Comparison of ENCODE assay signal across 19 mouse cellular contexts in the genomic region with DNA sequence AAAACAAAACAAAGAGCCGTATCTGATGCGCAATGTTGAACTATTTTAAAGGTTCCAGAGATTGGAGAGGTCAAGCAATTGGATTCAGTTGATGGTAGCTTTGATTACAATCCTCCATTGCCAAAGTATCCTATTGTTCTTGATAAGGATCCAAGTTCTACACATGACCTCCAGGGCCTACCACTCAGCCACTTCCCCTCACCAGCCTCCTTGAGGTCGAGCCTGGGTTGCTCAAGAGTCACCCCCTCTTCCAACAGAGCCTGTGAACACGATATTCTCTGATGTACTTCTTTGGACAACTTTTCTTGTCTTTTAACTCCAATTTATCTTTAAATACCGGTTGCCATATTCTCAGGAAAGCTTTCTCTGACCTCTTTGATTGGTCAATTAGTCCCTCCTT. TPM values are rescaled to one million over a fixed set of nuclear protein-coding genes. Genes with fewer than 3 reads are reported as not detected.
DNase-seq lines count a peak whose midpoint lies in the region; ATAC-seq lines count a peak whose summit lies in the region.
"Had no signal": no experiment of that assay in that cellular context is flagged by ENCODE, and none has a peak within 500 bp of the region (broad histone marks: within the 10 kb centered on the region; RNA-seq: fewer than 3 reads in every experiment).

No protein-coding gene starts in this region.

- no peaks in the 10 kb centered on the region for H3K4me1 ChIP-seq in hindbrain, embryonic 14.5 days (replicated peaks; ENCODE audit: control insufficient read depth, insufficient read depth, low read length)
- no peaks in the 10 kb centered on the region for H3K4me1 ChIP-seq in hindbrain, embryonic 10.5 days (replicated peaks)
- H3K4me1 ChIP-seq: embryonic facial prominence, embryonic 15.5 days; forebrain, embryonic 12.5 days; heart, embryonic 12.5 days; hindbrain, embryonic 12.5 days had no signal

- H3K27ac ChIP-seq in hindbrain, embryonic 14.5 days: no peak overlapping the region
- no peak overlapping the region for H3K27ac ChIP-seq in hindbrain, embryonic 10.5 days
- H3K27ac ChIP-seq: embryonic facial prominence, embryonic 15.5 days; forebrain, embryonic 12.5 days; heart, adult 2 months; hindbrain, embryonic 12.5 days; hindbrain, postnatal 0 days had no signal

- H3K4me3 ChIP-seq in hindbrain, embryonic 14.5 days (replicated peaks; ENCODE audit: low read length): no peak overlapping the region
- H3K4me3 ChIP-seq in hindbrain, embryonic 10.5 days: no peak overlapping the region
- H3K4me3 ChIP-seq: embryonic facial prominence, embryonic 15.5 days; forebrain, embryonic 12.5 days; heart, adult 2 months; heart, embryonic 12.5 days; hindbrain, embryonic 12.5 days had no signal

- H3K9ac ChIP-seq in hindbrain, embryonic 14.5 days: no peak overlapping the region
- H3K9ac ChIP-seq: embryonic facial prominence, embryonic 15.5 days; forebrain, embryonic 12.5 days; forebrain, postnatal 0 days; heart, embryonic 12.5 days; hindbrain, embryonic 12.5 days had no signal

- 94% methylated on average over 5 of the region's 5 CpGs for WGBS in hindbrain, embryonic 14.5 days
- WGBS in hindbrain, embryonic 10.5 days: 94% methylated on average over 5 of the region's 5 CpGs

- H3K4me2 ChIP-seq in hindbrain, embryonic 14.5 days (replicated peaks): no peak overlapping the region
- H3K4me2 ChIP-seq: embryonic facial prominence, embryonic 15.5 days; forebrain, embryonic 12.5 days; heart, embryonic 12.5 days; hindbrain, embryonic 12.5 days had no signal

- DNase-seq in hindbrain, embryonic 14.5 days (ENCODE audit: low spot score): peak; percentile 18
- no peak for DNase-seq in hindbrain, embryonic 10.5 days (ENCODE audit: low spot score)
- DNase-seq in ovary, postnatal 10 days (ENCODE audit: low spot score): no peak
- DNase-seq: adrenal gland, adult 2 months; adrenal gland, postnatal 25 days; cerebellum, adult 18-20 months; cerebellum, adult 9-11 months; cerebellum, postnatal 36 days; forebrain, postnatal 0 days; gastrocnemius, postnatal 36 days; heart, adult 2 months had no signal

- H3K9me3 ChIP-seq in hindbrain, embryonic 14.5 days (ENCODE audit: control insufficient read depth, low read length): 0 out of 2 replicates have a peak, but pooled peaks cover 5% of the 10 kb centered on the region
- no peaks in the 10 kb centered on the region for H3K9me3 ChIP-seq in hindbrain, embryonic 10.5 days
- H3K9me3 ChIP-seq: embryonic facial prominence, embryonic 15.5 days; forebrain, embryonic 12.5 days; heart, embryonic 12.5 days; hindbrain, embryonic 12.5 days had no signal

- no peaks in the 10 kb centered on the region for H3K36me3 ChIP-seq in hindbrain, embryonic 14.5 days (replicated peaks; ENCODE audit: control insufficient read depth, insufficient read depth)
- H3K36me3 ChIP-seq in hindbrain, embryonic 10.5 days: no peaks in the 10 kb centered on the region
- H3K36me3 ChIP-seq: embryonic facial prominence, embryonic 15.5 days; forebrain, embryonic 12.5 days; heart, embryonic 12.5 days; hindbrain, embryonic 12.5 days had no signal

- no peak for ATAC-seq in hindbrain, embryonic 14.5 days (ENCODE audit: low FRiP score)
- peak; percentile 91 for ATAC-seq in common myeloid progenitor, adult 5-6 weeks (replicated peaks; ENCODE audit: low read depth, poor library complexity, severe bottlenecking)
- ATAC-seq in hematopoietic stem cell, adult 5-6 weeks (replicated peaks in 1 of 2; ENCODE audit: insufficient read depth in 1 of 2, low FRiP score in 2 of 2, low TSS enrichment in 1 of 2, low read depth in 1 of 2, poor library complexity in 2 of 2, severe bottlenecking in 2 of 2): peak; percentile 53 to 77; a peak in 2 of 4 replicates
- ATAC-seq in erythroblast, adult 5-6 weeks (replicated peaks; ENCODE audit: low FRiP score, poor library complexity, severe bottlenecking): no peak
- ATAC-seq: forebrain, postnatal 0 days; hindbrain, postnatal 0 days had no signal

- no peaks in the 10 kb centered on the region for H3K27me3 ChIP-seq in hindbrain, embryonic 14.5 days (ENCODE audit: control insufficient read depth, insufficient read depth, low read length)
- H3K27me3 ChIP-seq in hindbrain, embryonic 10.5 days (ENCODE audit: insufficient read depth, poor library complexity, severe bottlenecking): no peaks in the 10 kb centered on the region
- H3K27me3 ChIP-seq: embryonic facial prominence, embryonic 15.5 days; forebrain, embryonic 12.5 days; heart, embryonic 12.5 days; hindbrain, embryonic 12.5 days had no signal

RNA-seq across cellular contexts. Expression of gene Spry2, which starts 9.3 kb away (rescaled TPM):
- polyA plus RNA-seq in hindbrain, embryonic 14.5 days (2014; fragmentation: Nextera tagmentation; extraction: Ambion mirVana): 35.0 and 37.5 TPM in 2 replicates
- polyA plus RNA-seq in hindbrain, embryonic 10.5 days (2016; fragmentation: Nextera tagmentation; extraction: Ambion mirVana): 30.1 and 31.7 TPM in 2 replicates
- 2.2 and 2.9 TPM in 2 replicates for total RNA-seq in common myeloid progenitor, adult 5-6 weeks (2017)
- total RNA-seq in hematopoietic stem cell, adult 5-6 weeks (2017): 12.3 and 19.4 TPM in 2 replicates
- total RNA-seq in erythroblast, adult 5-6 weeks (2015; ENCODE audit: low replicate concordance): 2.5 and 3.7 TPM in 2 replicates
- total RNA-seq in erythroblast, adult 5-6 weeks (2017; ENCODE audit: low replicate concordance): 1.8 and 2.8 TPM in 2 replicates

Comparison
In these comparisons a context has a peak if more than half of its experiments do, and no peak if none do; other contexts are left out.
1. ATAC-seq: peak in common myeloid progenitor, adult 5-6 weeks (single experiment) and hematopoietic stem cell, adult 5-6 weeks (2 of 2); none in hindbrain, embryonic 14.5 days (single experiment) and erythroblast, adult 5-6 weeks (single experiment).